Mouse (Mus musculus) ES-E14 (cell line): Measurements from ENCODE around the gene Rab1a.

ENCODE experiments used
- CHD2 ChIP-seq: IDR thresholded peaks from 2 replicates; pipeline ENCODE4 v1.6.1; 2014; ENCODE audit warnings: mild to moderate bottlenecking, low read depth, low read length, inconsistent platforms
- HCFC1 ChIP-seq: IDR thresholded peaks from 2 replicates; pipeline ENCODE4 v1.6.1; 2012; ENCODE audit warnings: low read length, inconsistent platforms, borderline replicate concordance; ENCODE audit not compliant: insufficient read depth
- MAFK ChIP-seq: IDR thresholded peaks from 2 replicates; pipeline ENCODE4 v1.6.1; 2014; ENCODE audit warnings: mild to moderate bottlenecking, low read depth, low read length, inconsistent platforms; ENCODE audit not compliant: insufficient read depth
- ZC3H11A ChIP-seq: IDR thresholded peaks from 2 replicates; pipeline ENCODE4 v1.6.1; 2012; ENCODE audit warnings: low read depth, mild to moderate bottlenecking, inconsistent platforms, low read length, borderline replicate concordance
- ZNF384 ChIP-seq: IDR thresholded peaks from 2 replicates; pipeline ENCODE4 v1.6.1; 2012; ENCODE audit warnings: low read depth, low read length, inconsistent platforms

- TF ChIP-seq ZC3H11A (no peak), ZNF384 (no peak), HCFC1 (no peak), CHD2 (no peak), MAFK (no peak)
These were observed 32.3 kb upstream of the Rab1a start for GRCm38 (mm10) chr11:20168972-20169371.
